Mouse (Mus musculus) embryonic stem cell, embryonic (primary cell): ENCODE results near the gene Grwd1.

Experiments
- CTCF ChIA-PET, 4 experiments: fragments of 300-600 bp in 2 of 4; fragments of 350-600 bp in 2 of 4; sonication (Branson Sonifier 250); formaldehyde crosslinking; loops; one replicate each; lab custom pipeline; 2022; ENCODE audit warnings: inconsistent platforms in 2 of 4; lab: Charles Lee
- POLR2A ChIA-PET, 4 experiments: fragments of 300-600 bp in 2 of 4; fragments of 350-600 bp in 2 of 4; sonication (Branson Sonifier 250); formaldehyde crosslinking; loops; one replicate each; lab custom pipeline; 2022; ENCODE audit warnings: antibody characterized with exemption in 4 of 4, inconsistent platforms in 1 of 4; lab: Charles Lee

Gene Grwd1

GRCm38 (mm10) chr7:45859008-45859407 lies 28.3 kb upstream of the Grwd1 start:
- POLR2A ChIA-PET, result interaction anchor here in 3 of 4 experiments (0.7 to 2.9 kb wide), 9 partner anchors 10 to 333 kb away, joined by 3 to 12 read pairs (median 5); partner anchors contain the start of genes Kdelr1 (in 2 of the 3), Cyth2 (in 1 of the 3), Plekha4 (in 1 of the 3) and Ppp1r15a (in 1 of the 3)

DNA sequence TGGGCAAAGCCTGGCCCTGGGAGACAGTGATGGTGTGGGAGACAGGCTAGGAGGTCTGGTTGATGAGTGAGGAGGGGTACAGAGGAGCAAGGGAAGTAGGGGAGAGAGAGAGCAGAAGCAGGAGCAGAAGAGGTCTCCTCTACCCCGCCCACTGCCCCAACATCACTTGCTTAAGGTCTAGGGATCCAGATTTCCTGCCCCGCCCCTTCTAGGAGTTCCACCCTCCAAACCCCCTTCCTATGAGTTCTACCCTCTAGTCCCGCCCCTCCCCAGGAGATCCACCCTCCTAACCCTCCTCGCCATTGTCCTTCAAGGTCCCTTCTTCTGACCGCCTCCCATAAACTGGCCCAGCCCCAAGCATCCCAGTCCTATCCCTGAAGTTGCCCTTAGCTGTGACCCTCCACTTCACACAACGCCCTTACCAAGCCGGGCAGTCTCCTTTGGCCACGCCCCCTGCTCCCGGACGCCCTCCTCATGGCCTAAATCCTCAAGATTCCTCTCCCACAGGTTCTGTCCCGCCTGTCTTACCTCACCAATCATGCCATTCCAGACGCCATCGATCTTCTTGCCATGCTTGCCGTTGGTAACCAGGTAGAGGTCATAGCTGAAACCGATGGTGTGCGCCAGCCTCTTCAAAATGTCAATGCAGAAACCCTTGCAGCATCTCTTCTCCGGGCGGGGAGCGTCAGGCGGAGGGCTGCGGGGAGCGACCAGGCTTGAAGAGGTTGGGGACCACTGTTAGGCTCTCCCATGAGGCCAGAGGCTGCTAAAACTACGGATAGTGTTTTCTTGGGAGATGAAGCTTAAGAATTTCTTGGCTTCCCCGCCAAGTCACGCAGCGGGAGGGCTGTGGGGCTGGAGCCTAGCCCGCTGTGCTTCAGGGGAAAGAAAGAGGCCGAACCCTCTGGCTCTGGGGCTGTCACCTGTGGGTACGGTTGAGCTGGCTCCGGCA lies 26.5 kb upstream of the Grwd1 start:
- POLR2A ChIA-PET, result interaction anchor here in 3 of 4 experiments (0.5 to 2.9 kb wide), 12 partner anchors 8 to 140 kb away, joined by 3 to 12 read pairs (median 4); partner anchors contain the start of genes Kdelr1 (in 2 of the 3), Syngr4 (in 1 of the 3) and Tmem143 (in 1 of the 3)
- CTCF ChIA-PET, result interaction anchor here in 3 of 4 experiments (0.5 to 1.5 kb wide), 6 partner anchors 15 to 764 kb away, joined by 3 to 4 read pairs (median 3); partner anchors contain the start of gene Kdelr1 (in 1 of the 3)

More at GRCm38 (mm10) chr7:45859008-45859407, 28.3 kb upstream of the Grwd1 start:
- CTCF ChIA-PET, result interaction anchor here in 2 of 4 experiments (0.7 to 1.1 kb wide), 3 partner anchors 14 to 84 kb away, joined by 3 read pairs; partner anchors contain the start of gene Kdelr1 (in 1 of the 2)

DNA sequence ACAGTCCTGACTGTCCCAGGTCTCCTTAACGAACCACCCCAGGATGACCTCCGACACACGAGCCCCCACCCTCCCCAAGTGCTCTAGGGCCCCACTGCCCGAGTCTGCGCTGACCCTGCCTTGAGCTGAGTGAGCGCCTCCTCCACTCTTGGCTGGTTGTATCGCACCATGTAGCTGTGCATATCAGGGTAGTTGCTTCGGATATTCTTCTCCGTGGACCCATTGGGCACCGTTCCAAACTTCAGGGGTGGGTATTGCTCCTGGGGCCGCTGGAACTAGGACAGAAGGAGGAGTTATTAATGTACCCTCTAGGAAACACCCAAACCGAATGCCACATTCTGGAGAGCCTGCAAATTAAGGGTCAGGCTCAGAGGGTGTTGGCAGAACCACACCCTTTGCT lies 22.3 kb upstream of the Grwd1 start:
- ChIA-PET POLR2A (interaction anchor here in 1 of 4 experiments (1.1 to 1.4 kb wide), 2 partner anchors 14 to 20 kb away, joined by 3 read pairs; partner anchors contain the start of gene Kdelr1), CTCF (interaction anchor here in 1 of 4 experiments (0.5 to 0.6 kb wide), 2 partner anchors 85 to 89 kb away, joined by 3 to 7 read pairs; no protein-coding TSS in a partner anchor)

GRCm38 (mm10) chr7:45850661-45851060 lies 19.9 kb upstream of the Grwd1 start:
- CTCF ChIA-PET, result interaction anchor here in 1 of 4 experiments (0.6 kb wide), 1 partner anchor 1701 kb away, joined by 3 read pairs; no protein-coding TSS in a partner anchor
- POLR2A ChIA-PET, result interaction anchor here in 1 of 4 experiments (2.9 kb wide), 1 partner anchor 22 kb away, joined by 8 read pairs; the partner anchor contains the start of gene Kdelr1

- CTCF ChIA-PET, result interaction anchor here in 2 of 4 experiments (0.5 to 1.2 kb wide), 2 partner anchors 76 to 93 kb away, joined by 3 to 5 read pairs; partner anchors contain the start of gene Ccdc114 (in 1 of the 2)
- POLR2A ChIA-PET, result interaction anchor here in 2 of 4 experiments (0.5 to 3.2 kb wide), 7 partner anchors 9 to 34 kb away, joined by 4 to 12 read pairs (median 5); partner anchors contain the start of genes Kdelr1 (in 2 of the 2), Cyth2 (in 1 of the 2) and Grin2d (in 1 of the 2)
Observed at GRCm38 (mm10) chr7:45848447-45849027, 17.8 kb upstream of the Grwd1 start.

- CTCF ChIA-PET, result interaction anchor here in 3 of 4 experiments (0.7 kb wide), 3 partner anchors 42 to 344 kb away, joined by 3 to 4 read pairs (median 3); no protein-coding TSS in a partner anchor
- POLR2A ChIA-PET, result interaction anchor here in 2 of 4 experiments (0.6 to 1.2 kb wide), 3 partner anchors 10 to 94 kb away, joined by 3 read pairs; no protein-coding TSS in a partner anchor
Observed at GRCm38 (mm10) chr7:45842950-45843744, 12.4 kb upstream of the Grwd1 start.

DNA sequence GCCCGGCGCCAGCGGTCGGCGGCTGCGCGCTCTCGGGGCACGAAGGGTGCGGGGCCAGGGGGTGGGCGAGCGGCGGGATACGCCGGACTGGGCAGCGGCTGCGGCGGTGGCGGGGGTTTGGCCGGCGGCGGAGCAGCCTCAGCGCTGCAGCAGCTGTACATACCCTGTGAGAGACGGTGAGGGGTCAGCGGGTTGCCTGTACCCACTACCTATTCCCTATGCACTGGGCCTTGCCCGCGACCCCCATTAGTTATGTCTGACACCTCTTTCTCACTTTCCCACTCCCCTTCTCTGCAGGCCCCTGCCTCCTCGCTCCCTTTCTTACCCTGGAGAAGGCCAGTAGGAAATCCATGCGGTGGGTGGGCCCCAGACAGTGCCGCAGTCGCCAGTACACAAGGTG lies 3.2 kb upstream of the Grwd1 start:
- ChIA-PET POLR2A (no interaction called here), CTCF (interaction anchor here in 1 of 4 experiments (0.5 to 0.6 kb wide), 2 partner anchors 94 to 229 kb away, joined by 3 to 4 read pairs; no protein-coding TSS in a partner anchor)

DNA sequence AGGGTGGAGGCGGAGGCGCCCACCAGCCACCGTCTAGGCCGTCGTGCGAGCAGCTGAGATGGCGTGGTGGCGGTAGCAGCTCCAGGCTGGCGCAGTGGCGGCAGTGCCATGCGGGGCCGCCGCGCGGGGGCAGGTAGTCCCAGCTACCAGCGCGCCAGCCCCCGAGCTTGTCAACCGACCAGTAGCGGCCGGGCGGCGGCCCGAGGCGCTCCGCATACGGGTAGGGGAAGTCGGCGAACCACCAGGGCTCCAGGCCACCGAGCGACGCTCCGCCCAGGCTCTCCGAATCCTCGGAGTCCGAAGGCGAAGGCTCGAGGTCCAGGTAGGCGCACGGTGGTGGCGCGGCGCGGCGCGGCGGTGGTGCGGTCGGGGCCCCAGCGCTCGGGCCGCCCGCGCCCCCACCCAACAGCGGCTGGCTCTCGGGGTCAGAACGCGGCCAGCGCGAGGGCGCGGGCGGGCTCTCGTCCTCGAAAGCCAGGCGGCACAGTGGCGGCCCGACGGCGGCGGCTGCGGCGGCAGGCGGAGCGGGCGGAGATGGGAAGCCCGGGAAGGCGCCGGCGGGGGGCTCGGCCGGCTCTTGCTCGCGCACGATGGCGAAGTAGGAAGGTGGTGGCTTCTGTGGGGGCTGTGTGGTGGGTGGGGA lies 2.5 kb upstream of the Grwd1 start:
- ChIA-PET CTCF (interaction anchor here in 1 of 4 experiments (1.4 kb wide), 1 partner anchor 32 kb away, joined by 7 read pairs; no protein-coding TSS in a partner anchor), POLR2A (interaction anchor here (0.7 to 1.3 kb wide), 6 partner anchors 10 to 116 kb away, joined by 3 to 5 read pairs (median 3); partner anchors contain the start of genes Cyth2 (in 2 of the 4), Kdelr1 (in 2 of the 4) and Sphk2 (in 1 of the 4))

GRCm38 (mm10) chr7:45832428-45832827 lies 1.7 kb upstream of the Grwd1 start:
- ChIA-PET CTCF (interaction anchor here in 1 of 4 experiments (1.4 kb wide), 1 partner anchor 31 kb away, joined by 7 read pairs; no protein-coding TSS in a partner anchor), POLR2A (interaction anchor here (0.9 to 1.3 kb wide), 5 partner anchors 10 to 115 kb away, joined by 3 to 5 read pairs (median 3); partner anchors contain the start of genes Cyth2 (in 2 of the 4), Kdelr1 (in 1 of the 4) and Sphk2 (in 1 of the 4))

GRCm38 (mm10) chr7:45831128-45831525 lies 383 bp upstream of the Grwd1 start:
- ChIA-PET CTCF (no interaction called here), POLR2A (interaction anchor here in 1 of 4 experiments (2.1 to 2.7 kb wide), 5 partner anchors 11 to 113 kb away, joined by 7 to 26 read pairs (median 9); partner anchors contain the start of genes Kdelr1 and Sphk2)

- ChIA-PET POLR2A (interaction anchor here in 3 of 4 experiments (0.8 to 4.2 kb wide), 8 partner anchors 11 to 107 kb away, joined by 3 to 33 read pairs (median 3); partner anchors contain the start of gene Cyth2 (in 2 of the 3)), CTCF (interaction anchor here in 1 of 4 experiments (0.8 kb wide), 1 partner anchor 25 kb away, joined by 5 read pairs; no protein-coding TSS in a partner anchor)
Observed at GRCm38 (mm10) chr7:45826631-45827030, 4.1 kb downstream of the Grwd1 start.

GRCm38 (mm10) chr7:45824598-45824997 lies 6.1 kb downstream of the Grwd1 start, which contains the start of gene Kcnj14:
Gene Kcnj14 (minus strand): TSS chr7:45824782.
- ChIA-PET POLR2A (interaction anchor here in 3 of 4 experiments (0.6 to 4.3 kb wide), 5 partner anchors 9 to 24 kb away, joined by 3 to 33 read pairs (median 7); partner anchors contain the start of gene Cyth2 (in 3 of the 3)), CTCF (interaction anchor here in 2 of 4 experiments (1.2 to 1.6 kb wide), 2 partner anchors 23 kb away, joined by 3 to 5 read pairs; no protein-coding TSS in a partner anchor)

DNA sequence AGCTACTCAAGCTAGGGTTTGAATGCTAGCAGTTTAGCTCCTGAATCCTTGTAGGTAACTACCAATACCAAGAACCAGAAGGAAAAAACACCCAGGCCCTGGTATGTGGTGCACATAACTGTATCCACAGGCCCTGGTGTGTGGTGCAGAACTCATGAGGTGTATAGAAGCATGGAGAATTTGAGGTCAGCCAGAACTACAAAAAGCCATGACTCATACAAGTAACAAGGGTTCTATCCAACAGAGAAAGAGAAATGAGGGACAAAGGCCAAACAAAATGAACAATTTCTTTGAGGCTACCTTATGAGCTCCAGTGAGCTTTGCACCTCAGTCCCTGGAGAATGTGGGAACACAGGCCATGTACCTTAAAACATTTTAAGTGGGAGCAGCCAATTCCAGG lies 9.8 kb downstream of the Grwd1 start:
- ChIA-PET CTCF (interaction anchor here in 1 of 4 experiments (1.1 kb wide), 1 partner anchor 19 kb away, joined by 3 read pairs; no protein-coding TSS in a partner anchor), POLR2A (interaction anchor here in 2 of 4 experiments (1.1 to 4.3 kb wide), 4 partner anchors 9 to 52 kb away, joined by 3 to 26 read pairs (median 8); partner anchors contain the start of genes Grwd1 (in 1 of the 2) and Kdelr1 (in 1 of the 2))

DNA sequence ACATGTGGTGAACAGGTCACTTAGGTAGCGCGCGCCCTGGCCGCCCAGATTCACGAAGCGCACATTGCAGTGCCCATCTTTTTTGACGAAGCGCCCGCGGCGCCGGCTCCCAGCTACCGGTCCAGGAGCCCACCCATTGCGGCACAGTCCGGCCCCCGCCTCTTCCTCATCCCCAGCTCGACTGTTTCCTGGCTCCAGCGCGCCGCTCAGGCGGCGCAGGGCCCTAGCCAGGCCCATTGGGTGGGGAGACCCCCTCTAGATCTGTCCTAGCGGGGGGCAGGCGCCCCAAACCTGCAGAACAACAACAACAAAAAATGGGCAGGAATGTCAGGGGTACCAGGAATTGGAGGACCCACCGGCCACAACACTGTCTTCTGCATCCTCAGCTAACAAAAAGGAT lies 10.9 kb downstream of the Grwd1 start:
- POLR2A ChIA-PET, result interaction anchor here in 3 of 4 experiments (0.6 to 4.3 kb wide), 6 partner anchors 8 to 190 kb away, joined by 3 to 26 read pairs (median 4); partner anchors contain the start of gene Grwd1 (in 1 of the 3)
- CTCF ChIA-PET, result interaction anchor here in 2 of 4 experiments (0.6 to 1.2 kb wide), 4 partner anchors 19 to 80 kb away, joined by 3 to 5 read pairs (median 4); no protein-coding TSS in a partner anchor

DNA sequence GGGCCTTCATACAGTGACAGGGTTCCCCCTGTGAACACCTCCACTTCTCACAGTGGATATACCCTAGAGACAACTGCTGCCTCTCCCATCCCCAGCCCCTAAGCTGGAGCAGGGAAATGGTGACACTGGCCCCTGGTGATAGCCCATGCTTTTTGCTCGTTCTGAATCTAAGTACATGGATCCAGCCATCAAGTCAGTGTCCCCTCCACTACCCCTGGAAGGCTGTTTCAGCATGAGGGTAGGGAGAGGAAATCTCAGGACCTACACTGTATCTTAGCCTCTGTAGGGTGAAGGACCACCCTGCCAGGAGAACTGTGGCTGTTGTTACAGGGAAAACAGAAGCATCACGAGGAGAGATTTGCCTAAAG lies 14.8 kb downstream of the Grwd1 start:
- ChIA-PET POLR2A (interaction anchor here in 1 of 4 experiments (1.6 to 5.6 kb wide), 3 partner anchors 9 to 98 kb away, joined by 4 to 47 read pairs (median 33); partner anchors contain the start of genes Kcnj14 and Sphk2), CTCF (interaction anchor here in 1 of 4 experiments (3.2 kb wide), 1 partner anchor 15 kb away, joined by 68 read pairs; no protein-coding TSS in a partner anchor)
